Comparison of ENCODE assay signal across 24 mouse cellular contexts in the genomic region with DNA sequence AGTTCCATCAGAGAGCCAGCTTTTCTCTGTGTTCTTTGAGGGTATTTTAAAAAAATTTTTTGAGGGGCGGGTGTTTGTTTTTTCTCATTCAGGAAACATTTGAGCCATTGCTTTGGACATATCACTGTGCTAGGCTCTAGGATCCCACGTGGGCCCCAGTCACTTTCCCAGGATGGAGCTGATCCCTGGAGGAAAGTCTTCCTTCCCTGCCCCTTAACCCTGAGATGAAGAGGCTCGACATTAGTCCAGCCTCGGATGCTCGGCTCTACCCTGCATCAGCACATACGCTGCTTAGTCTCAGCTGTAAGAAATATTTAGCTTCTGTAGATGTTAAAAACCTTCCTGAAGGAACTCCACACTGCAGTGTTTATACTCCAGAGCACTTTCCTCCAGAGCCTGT. TPM values are rescaled to one million over a fixed set of nuclear protein-coding genes. Genes with fewer than 3 reads are reported as not detected.
DNase-seq lines count a peak whose midpoint lies in the region; ATAC-seq and TF ChIP-seq lines count a peak whose summit lies in the region.
"Had no signal": no experiment of that assay in that cellular context is flagged by ENCODE, and none has a peak within 500 bp of the region (broad histone marks: within the 10 kb centered on the region; RNA-seq: fewer than 3 reads in every experiment).

No protein-coding gene starts in this region.

- no peaks in the 10 kb centered on the region for H3K9me3 ChIP-seq in forebrain, embryonic 11.5 days (ENCODE audit: control insufficient read depth, low read length)
- H3K9me3 ChIP-seq in forebrain, embryonic 12.5 days, result no peaks in the 10 kb centered on the region
- H3K9me3 ChIP-seq in heart, postnatal 0 days (replicated peaks; ENCODE audit: control insufficient read depth, low read length), result no peaks in the 10 kb centered on the region
- H3K9me3 ChIP-seq in midbrain, embryonic 13.5 days, result no peaks in the 10 kb centered on the region
- no peaks in the 10 kb centered on the region for H3K9me3 ChIP-seq in midbrain, postnatal 0 days (ENCODE audit: low read length)
- H3K9me3 ChIP-seq: forebrain, embryonic 13.5 days; heart, embryonic 15.5 days; hindbrain, embryonic 12.5 days; neural tube, embryonic 13.5 days had no signal

- no peak for TF ChIP-seq CTCF in heart, postnatal 0 days (IDR thresholded peaks at IDR 0.05; ENCODE audit: low read depth)
- TF ChIP-seq CTCF in midbrain, postnatal 0 days (IDR thresholded peaks at IDR 0.05), result no peak

- WGBS in forebrain, embryonic 11.5 days, result 71% methylated on average over 6 of the region's 6 CpGs
- 72% methylated on average over 6 of the region's 6 CpGs for WGBS in forebrain, embryonic 12.5 days
- 66% methylated on average over 6 of the region's 6 CpGs for WGBS in heart, postnatal 0 days
- 63% methylated on average over 6 of the region's 6 CpGs for WGBS in midbrain, embryonic 13.5 days
- WGBS in midbrain, postnatal 0 days, result 70% methylated on average over 6 of the region's 6 CpGs

- H3K27ac ChIP-seq in forebrain, embryonic 11.5 days (ENCODE audit: low read depth, low read length), result no peak overlapping the region
- H3K27ac ChIP-seq in forebrain, embryonic 12.5 days, result no peak overlapping the region
- 0 out of 2 replicates have a peak overlapping the region, but pooled peaks have one; percentile 1 for H3K27ac ChIP-seq in heart, postnatal 0 days (ENCODE audit: low read depth)
- no peak overlapping the region for H3K27ac ChIP-seq in midbrain, embryonic 13.5 days
- H3K27ac ChIP-seq in midbrain, postnatal 0 days (ENCODE audit: low read depth, low read length), result no peak overlapping the region
- H3K27ac ChIP-seq: heart, embryonic 15.5 days; hindbrain, embryonic 12.5 days; layer of hippocampus, adult 2 months; neural tube, embryonic 13.5 days had no signal

- no peak for ATAC-seq in forebrain, embryonic 11.5 days (replicated peaks; ENCODE audit: low FRiP score)
- no peak for ATAC-seq in forebrain, embryonic 12.5 days (ENCODE audit: low FRiP score)
- ATAC-seq in heart, postnatal 0 days (ENCODE audit: insufficient read depth, low read depth), result no peak
- ATAC-seq in midbrain, embryonic 13.5 days, result no peak
- no peak for ATAC-seq in midbrain, postnatal 0 days (ENCODE audit: low FRiP score)
- ATAC-seq: forebrain, embryonic 13.5 days; liver, postnatal 0 days had no signal

- no peak overlapping the region for H3K4me2 ChIP-seq in forebrain, embryonic 11.5 days (ENCODE audit: low read depth, low read length, severe bottlenecking)
- H3K4me2 ChIP-seq in forebrain, embryonic 12.5 days, result no peak overlapping the region
- no peak overlapping the region for H3K4me2 ChIP-seq in heart, postnatal 0 days (ENCODE audit: low read depth, low read length)
- H3K4me2 ChIP-seq in midbrain, embryonic 13.5 days (replicated peaks), result no peak overlapping the region
- H3K4me2 ChIP-seq in midbrain, postnatal 0 days (ENCODE audit: low read depth, low read length, poor library complexity, severe bottlenecking), result no peak overlapping the region
- H3K4me2 ChIP-seq: forebrain, embryonic 13.5 days; heart, embryonic 15.5 days; hindbrain, embryonic 12.5 days; liver, embryonic 11.5 days; midbrain, embryonic 11.5 days; neural tube, embryonic 13.5 days had no signal

- peak; percentile 17 for DNase-seq in forebrain, embryonic 11.5 days (ENCODE audit: low spot score)
- no peak for DNase-seq in heart, postnatal 0 days (ENCODE audit: low spot score)
- DNase-seq in heart, postnatal 36 days, result no peak
- no peak for DNase-seq in midbrain, postnatal 0 days (ENCODE audit: low spot score)
- DNase-seq in retina, postnatal 1 day, result no peak
- DNase-seq: adrenal gland, postnatal 14 days; cerebellum, adult 8-10 months; cerebellum, postnatal 36 days; embryo, embryonic 11 days; kidney, adult 18-20 months; liver, postnatal 0 days; lung, postnatal 14 days; right cerebral cortex, postnatal 4 days had no signal

- peaks cover 9% of the 10 kb centered on the region; the same call in 1 of the 2 replicates for H3K4me1 ChIP-seq in forebrain, embryonic 11.5 days (replicated peaks; ENCODE audit: control insufficient read depth, insufficient read depth, low read length)
- peaks cover 19% of the 10 kb centered on the region for H3K4me1 ChIP-seq in forebrain, embryonic 12.5 days
- no peaks in the 10 kb centered on the region for H3K4me1 ChIP-seq in heart, postnatal 0 days (ENCODE audit: control insufficient read depth, insufficient read depth)
- H3K4me1 ChIP-seq in midbrain, embryonic 13.5 days (replicated peaks), result peaks cover 33% of the 10 kb centered on the region
- peaks cover 2% of the 10 kb centered on the region; the same call in 1 of the 2 replicates for H3K4me1 ChIP-seq in midbrain, postnatal 0 days (ENCODE audit: insufficient read depth, low read length)
- H3K4me1 ChIP-seq: heart, embryonic 15.5 days had no signal

- intact Hi-C loops in heart, postnatal 36 days (cut with DNase I), result no loop called here

- no peaks in the 10 kb centered on the region for H3K36me3 ChIP-seq in forebrain, embryonic 11.5 days (ENCODE audit: control insufficient read depth, insufficient read depth, low read length)
- H3K36me3 ChIP-seq in forebrain, embryonic 12.5 days (replicated peaks), result no peaks in the 10 kb centered on the region
- H3K36me3 ChIP-seq in heart, postnatal 0 days (replicated peaks; ENCODE audit: control insufficient read depth, insufficient read depth, low read length), result peaks cover 38% of the 10 kb centered on the region
- no peaks in the 10 kb centered on the region for H3K36me3 ChIP-seq in midbrain, embryonic 13.5 days
- H3K36me3 ChIP-seq in midbrain, postnatal 0 days (ENCODE audit: insufficient read depth, low read length), result no peaks in the 10 kb centered on the region
- H3K36me3 ChIP-seq: hindbrain, embryonic 12.5 days; neural tube, embryonic 13.5 days had no signal

- H3K4me3 ChIP-seq in forebrain, embryonic 11.5 days (ENCODE audit: low read depth, low read length), result no peak overlapping the region
- no peak overlapping the region for H3K4me3 ChIP-seq in forebrain, embryonic 12.5 days (replicated peaks)
- H3K4me3 ChIP-seq in heart, postnatal 0 days (ENCODE audit: low read depth, low read length), result no peak overlapping the region
- H3K4me3 ChIP-seq in midbrain, embryonic 13.5 days (replicated peaks), result no peak overlapping the region
- no peak overlapping the region for H3K4me3 ChIP-seq in midbrain, postnatal 0 days (ENCODE audit: low read depth, low read length)
- H3K4me3 ChIP-seq: forebrain, embryonic 13.5 days; heart, embryonic 15.5 days; hindbrain, embryonic 12.5 days; layer of hippocampus, adult 2 months; neural tube, embryonic 13.5 days had no signal

- no peak overlapping the region for H3K9ac ChIP-seq in forebrain, embryonic 11.5 days (ENCODE audit: low read length)
- no peak overlapping the region for H3K9ac ChIP-seq in forebrain, embryonic 12.5 days
- H3K9ac ChIP-seq in heart, postnatal 0 days (replicated peaks; ENCODE audit: low read depth, low read length), result no peak overlapping the region
- H3K9ac ChIP-seq in midbrain, embryonic 13.5 days (replicated peaks), result 0 out of 2 replicates have a peak overlapping the region, but pooled peaks have one; percentile 3
- H3K9ac ChIP-seq in midbrain, postnatal 0 days (replicated peaks; ENCODE audit: low read length, poor library complexity, severe bottlenecking), result no peak overlapping the region
- H3K9ac ChIP-seq: forebrain, embryonic 13.5 days; heart, embryonic 15.5 days; hindbrain, embryonic 12.5 days; liver, postnatal 0 days; neural tube, embryonic 13.5 days had no signal

- no peak for TF ChIP-seq EP300 in heart, postnatal 0 days (IDR thresholded peaks at IDR 0.05; ENCODE audit: low read depth)

- H3K27me3 ChIP-seq in forebrain, embryonic 11.5 days (ENCODE audit: control insufficient read depth, insufficient read depth, low read length), result no peaks in the 10 kb centered on the region
- H3K27me3 ChIP-seq in forebrain, embryonic 12.5 days, result no peaks in the 10 kb centered on the region
- no peaks in the 10 kb centered on the region for H3K27me3 ChIP-seq in heart, postnatal 0 days (ENCODE audit: control insufficient read depth, insufficient read depth, low read length)
- H3K27me3 ChIP-seq in midbrain, embryonic 13.5 days, result no peaks in the 10 kb centered on the region
- no peaks in the 10 kb centered on the region for H3K27me3 ChIP-seq in midbrain, postnatal 0 days (ENCODE audit: insufficient read depth, low read length)
- H3K27me3 ChIP-seq: forebrain, embryonic 13.5 days; heart, embryonic 15.5 days; hindbrain, embryonic 12.5 days; neural tube, embryonic 13.5 days had no signal

RNA-seq across cellular contexts. Expression of gene D630039A03Rik, which starts 20.2 kb away (rescaled TPM):
- not detected in 2 replicates for polyA plus RNA-seq in forebrain, embryonic 11.5 days (2014; fragmentation: Nextera tagmentation; extraction: Ambion mirVana)
- polyA plus RNA-seq in forebrain, embryonic 12.5 days (2016; fragmentation: Nextera tagmentation; extraction: Ambion mirVana), result not detected in 2 replicates
- not detected in 2 replicates for total RNA-seq in heart, postnatal 0 days (2014; rRNA removed; ENCODE audit: low replicate concordance)
- 0.08 and 0.10 TPM in 2 replicates for polyA plus RNA-seq in heart, postnatal 0 days (2015; fragmentation: Nextera tagmentation; extraction: Ambion mirVana)
- under 1 TPM; 0.30 to 0.31 TPM for total RNA-seq in heart, postnatal 36 days (2021)
- polyA plus RNA-seq in midbrain, embryonic 13.5 days (2015; fragmentation: Nextera tagmentation; extraction: Ambion mirVana), result not detected in 2 replicates
- total RNA-seq in midbrain, postnatal 0 days (2014; rRNA removed), result 0.27 TPM in 1 of 2 replicates, not detected in the other
- polyA plus RNA-seq in midbrain, postnatal 0 days (2015; fragmentation: Nextera tagmentation; extraction: Ambion mirVana), result 0.10 and 0.18 TPM in 2 replicates
- total RNA-seq: granulocyte monocyte progenitor cell, adult 5-6 weeks; megakaryocyte progenitor cell, adult 5-6 weeks had no signal
